Mouse (Mus musculus): ENCODE data around the gene Hoxa6.

Hoxa6 gene

GRCm38 (mm10) chr6:52196811-52197210 is 11.7 kb downstream of the Hoxa6 start:
- no peak for DNase-seq

- no peak for DNase-seq
These were observed 13.8 kb downstream of the Hoxa6 start for GRCm38 (mm10) chr6:52194690-52195089.

- DNase-seq = no peak
These were observed 16.5 kb downstream of the Hoxa6 start for GRCm38 (mm10) chr6:52191860-52192550.

- DNase-seq = no peak
These were observed 17.4 kb downstream of the Hoxa6 start, which contains the start of gene Hoxa4 for GRCm38 (mm10) chr6:52190906-52191810. Hoxa4 (minus strand) TSS chr6:52191753.

- no peak for DNase-seq
These were observed 18.1 kb downstream of the Hoxa6 start for GRCm38 (mm10) chr6:52190410-52190809.

GRCm38 (mm10) chr6:52189909-52190308 is 18.6 kb downstream of the Hoxa6 start:
- no peak for DNase-seq

GRCm38 (mm10) chr6:52189172-52189591 is 19.3 kb downstream of the Hoxa6 start:
- DNase-seq = no peak

- no peak for DNase-seq
These were observed 22.0 kb downstream of the Hoxa6 start for GRCm38 (mm10) chr6:52186500-52186899.

- no peak for DNase-seq
These were observed 22.7 kb downstream of the Hoxa6 start for GRCm38 (mm10) chr6:52185834-52186233.

- DNase-seq = no peak
These were observed 23.3 kb downstream of the Hoxa6 start for GRCm38 (mm10) chr6:52185222-52185621.

GRCm38 (mm10) chr6:52184668-52185067 is 23.9 kb downstream of the Hoxa6 start:
- no peak for DNase-seq

- DNase-seq = no peak
These were observed 25.0 kb downstream of the Hoxa6 start for GRCm38 (mm10) chr6:52183311-52184080.

GRCm38 (mm10) chr6:52182793-52183192 is 25.7 kb downstream of the Hoxa6 start:
- DNase-seq = no peak

- no peak for DNase-seq
These were observed 26.5 kb downstream of the Hoxa6 start for GRCm38 (mm10) chr6:52182030-52182429.

GRCm38 (mm10) chr6:52180726-52181125 is 27.8 kb downstream of the Hoxa6 start:
- no peak for DNase-seq

- DNase-seq = no peak
These were observed 28.3 kb downstream of the Hoxa6 start for GRCm38 (mm10) chr6:52180213-52180710.

GRCm38 (mm10) chr6:52179690-52180089 is 28.8 kb downstream of the Hoxa6 start:
- no peak for DNase-seq

- no peak for DNase-seq
These were observed 29.4 kb downstream of the Hoxa6 start for GRCm38 (mm10) chr6:52178918-52179665.

- DNase-seq = no peak
These were observed 30.7 kb downstream of the Hoxa6 start for GRCm38 (mm10) chr6:52177806-52178205.

- DNase-seq = no peak
These were observed 31.3 kb downstream of the Hoxa6 start, which contains the start of gene 5730596B20Rik for GRCm38 (mm10) chr6:52177061-52177735. 5730596B20Rik (plus strand) TSS chr6:52177498.

- no peak for DNase-seq
These were observed 32.1 kb downstream of the Hoxa6 start for GRCm38 (mm10) chr6:52176391-52176790.

- no peak for DNase-seq
These were observed 32.7 kb downstream of the Hoxa6 start for GRCm38 (mm10) chr6:52175864-52176263.

All from cerebellum, adult 11 months (tissue).